In the genomic region with DNA sequence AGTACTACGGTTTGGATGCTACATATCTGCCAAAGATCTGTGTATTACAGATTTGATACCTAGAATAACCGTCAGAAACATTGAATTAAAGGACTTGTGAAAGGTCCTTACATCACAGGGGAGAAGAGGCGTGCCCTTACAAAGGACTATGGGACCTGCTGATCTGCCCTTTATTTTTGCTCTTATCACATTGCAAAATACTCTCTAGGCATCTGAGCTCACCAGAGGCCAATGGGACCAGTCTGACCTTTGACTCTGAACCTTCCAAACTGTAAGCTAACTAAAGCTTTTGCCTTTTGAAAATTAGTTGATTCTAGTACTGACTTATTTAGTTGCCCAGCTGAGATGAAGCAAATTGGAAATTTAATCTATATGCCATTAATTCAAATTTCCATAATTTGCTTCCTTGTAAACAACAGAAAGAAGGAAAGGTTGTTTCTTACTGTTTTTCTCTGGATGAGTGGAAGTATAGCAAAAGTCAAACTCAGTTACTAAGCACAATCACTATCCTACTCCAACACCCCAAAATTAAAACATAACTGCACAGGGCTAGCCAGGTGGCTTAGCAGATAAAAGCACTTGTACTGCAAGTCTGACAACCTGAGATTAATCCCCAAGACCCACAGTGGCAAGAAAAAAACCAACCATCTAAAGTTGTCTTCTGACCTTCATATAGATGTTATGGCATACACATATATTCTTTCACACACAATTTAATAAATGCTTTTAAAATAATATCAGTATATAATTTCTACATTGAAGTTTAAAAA, we compare ENCODE assay signal across 25 mouse cellular contexts. TPM values are rescaled to one million over a fixed set of nuclear protein-coding genes. Genes with fewer than 3 reads are reported as not detected.
DNase-seq lines count a peak whose midpoint lies in the region; ATAC-seq and TF ChIP-seq lines count a peak whose summit lies in the region.
"Had no signal": no experiment of that assay in that cellular context is flagged by ENCODE, and none has a peak within 500 bp of the region (broad histone marks: within the 10 kb centered on the region; RNA-seq: fewer than 3 reads in every experiment).

No protein-coding gene starts in this region.

- no peaks in the 10 kb centered on the region for H3K27me3 ChIP-seq in intestine, embryonic 15.5 days (replicated peaks)
- no peaks in the 10 kb centered on the region for H3K27me3 ChIP-seq in intestine, postnatal 0 days (replicated peaks; ENCODE audit: control insufficient read depth, insufficient read depth, low read length)
- H3K27me3 ChIP-seq in intestine, embryonic 16.5 days (replicated peaks; ENCODE audit: control insufficient read depth, insufficient read depth, low read length): no peaks in the 10 kb centered on the region
- no peaks in the 10 kb centered on the region for H3K27me3 ChIP-seq in liver, embryonic 14.5 days (ENCODE audit: control insufficient read depth, insufficient read depth, low read length)
- H3K27me3 ChIP-seq in stomach, embryonic 15.5 days (replicated peaks): no peaks in the 10 kb centered on the region
- H3K27me3 ChIP-seq: kidney, embryonic 15.5 days; limb, embryonic 15.5 days; midbrain, embryonic 15.5 days; neural tube, embryonic 12.5 days had no signal

- DNase-seq in liver, embryonic 14.5 days (ENCODE audit: low read depth in 3 of 3, low spot score in 3 of 3): peak; percentile 88 to 91 (median 91)
- DNase-seq in left cerebral cortex, adult 8-10 months (ENCODE audit: low spot score in 2 of 2): no peak
- DNase-seq in gastrocnemius, adult 18-20 months (ENCODE audit: low spot score): no peak
- DNase-seq in layer of hippocampus, adult 11-12 months (ENCODE audit: low spot score): no peak
- DNase-seq: adrenal gland, postnatal 25 days; forebrain, postnatal 0 days; gastrocnemius, postnatal 25 days; heart, adult 2 months; kidney, adult 11 months; kidney, postnatal 36 days; left cerebral cortex, postnatal 4 days; lung, postnatal 10 days; right cerebral cortex, postnatal 14 days; thymus, postnatal 14 days had no signal

- peak; percentile 98 for TF ChIP-seq EP300 in liver, embryonic 14.5 days (IDR thresholded peaks at IDR 0.05; ENCODE audit: low read depth)

- no peaks in the 10 kb centered on the region for H3K9me3 ChIP-seq in intestine, embryonic 15.5 days
- no peaks in the 10 kb centered on the region for H3K9me3 ChIP-seq in intestine, postnatal 0 days (ENCODE audit: control insufficient read depth)
- H3K9me3 ChIP-seq in intestine, embryonic 16.5 days (ENCODE audit: control insufficient read depth, low read length): no peaks in the 10 kb centered on the region
- no peaks in the 10 kb centered on the region for H3K9me3 ChIP-seq in liver, embryonic 14.5 days (ENCODE audit: control insufficient read depth, low read length)
- H3K9me3 ChIP-seq in stomach, embryonic 15.5 days: no peaks in the 10 kb centered on the region
- H3K9me3 ChIP-seq: forebrain, embryonic 10.5 days; kidney, embryonic 15.5 days; limb, embryonic 15.5 days; midbrain, embryonic 15.5 days; neural tube, embryonic 12.5 days had no signal

- H3K36me3 ChIP-seq in intestine, embryonic 15.5 days: no peaks in the 10 kb centered on the region
- H3K36me3 ChIP-seq in intestine, postnatal 0 days (ENCODE audit: control insufficient read depth, insufficient read depth): no peaks in the 10 kb centered on the region
- no peaks in the 10 kb centered on the region for H3K36me3 ChIP-seq in intestine, embryonic 16.5 days (ENCODE audit: control insufficient read depth, insufficient read depth, low read length)
- H3K36me3 ChIP-seq in liver, embryonic 14.5 days (replicated peaks; ENCODE audit: control insufficient read depth, insufficient read depth, low read depth): no peaks in the 10 kb centered on the region; the same call in 1 of the 2 replicates
- H3K36me3 ChIP-seq in stomach, embryonic 15.5 days: no peaks in the 10 kb centered on the region
- H3K36me3 ChIP-seq: forebrain, embryonic 10.5 days; kidney, embryonic 15.5 days; limb, embryonic 15.5 days; midbrain, embryonic 15.5 days; neural tube, embryonic 12.5 days had no signal

- no peak overlapping the region for H3K9ac ChIP-seq in intestine, embryonic 15.5 days
- H3K9ac ChIP-seq in intestine, postnatal 0 days (ENCODE audit: low read depth, low read length): no peak overlapping the region
- H3K9ac ChIP-seq in intestine, embryonic 16.5 days (ENCODE audit: low read depth, low read length): no peak overlapping the region
- H3K9ac ChIP-seq in liver, embryonic 14.5 days (replicated peaks): peak overlapping the region; percentile 57
- H3K9ac ChIP-seq in stomach, embryonic 15.5 days: no peak overlapping the region
- H3K9ac ChIP-seq: forebrain, postnatal 0 days; kidney, embryonic 15.5 days; limb, embryonic 15.5 days; midbrain, embryonic 15.5 days; neural tube, embryonic 12.5 days had no signal

- WGBS in intestine, embryonic 15.5 days: 80% methylated on average over 3 of the region's 3 CpGs
- 79% methylated on average over 3 of the region's 3 CpGs for WGBS in intestine, postnatal 0 days
- 83% methylated on average over 3 of the region's 3 CpGs for WGBS in intestine, embryonic 16.5 days
- WGBS in liver, embryonic 14.5 days (ENCODE audit: insufficient replicate concordance): 40% methylated on average over 3 of the region's 3 CpGs
- 81% methylated on average over 3 of the region's 3 CpGs for WGBS in stomach, embryonic 15.5 days

- no peak overlapping the region for H3K4me2 ChIP-seq in intestine, embryonic 15.5 days (replicated peaks)
- H3K4me2 ChIP-seq in intestine, postnatal 0 days (replicated peaks; ENCODE audit: low read depth): no peak overlapping the region
- H3K4me2 ChIP-seq in intestine, embryonic 16.5 days (ENCODE audit: low read depth, low read length): no peak overlapping the region
- H3K4me2 ChIP-seq in liver, embryonic 14.5 days (ENCODE audit: low read depth): peak overlapping the region; percentile 65
- no peak overlapping the region for H3K4me2 ChIP-seq in stomach, embryonic 15.5 days
- H3K4me2 ChIP-seq: kidney, embryonic 15.5 days; limb, embryonic 15.5 days; midbrain, embryonic 15.5 days; neural tube, embryonic 12.5 days had no signal

- TF ChIP-seq CTCF in intestine, postnatal 0 days (IDR thresholded peaks at IDR 0.05; ENCODE audit: low read depth): no peak
- TF ChIP-seq CTCF in liver, embryonic 14.5 days (IDR thresholded peaks at IDR 0.05; ENCODE audit: low read depth): no peak

- no peak overlapping the region for H3K4me3 ChIP-seq in intestine, embryonic 15.5 days (replicated peaks)
- H3K4me3 ChIP-seq in intestine, postnatal 0 days (ENCODE audit: low read depth, low read length): no peak overlapping the region
- H3K4me3 ChIP-seq in intestine, embryonic 16.5 days (ENCODE audit: low read length): no peak overlapping the region
- H3K4me3 ChIP-seq in liver, embryonic 14.5 days (ENCODE audit: insufficient read depth in 1 of 2, low read depth in 2 of 2, low read length in 2 of 2): peak overlapping the region in 1 of 2 experiments; percentile 15; a peak in 2 of 4 replicates
- no peak overlapping the region for H3K4me3 ChIP-seq in stomach, embryonic 15.5 days (replicated peaks)
- H3K4me3 ChIP-seq: forebrain, embryonic 10.5 days; heart, adult 2 months; kidney, embryonic 15.5 days; limb, embryonic 15.5 days; midbrain, embryonic 15.5 days; neural tube, embryonic 12.5 days had no signal

- peak; percentile 65; the same call in 1 of the 2 replicates for ATAC-seq in intestine, embryonic 15.5 days
- no peak for ATAC-seq in intestine, postnatal 0 days
- peak; percentile 56; the same call in 1 of the 2 replicates for ATAC-seq in intestine, embryonic 16.5 days
- ATAC-seq in liver, embryonic 14.5 days (ENCODE audit: insufficient read depth): peak; percentile 95
- peak; percentile 95; the same call in 1 of the 2 replicates for ATAC-seq in stomach, embryonic 15.5 days (ENCODE audit: insufficient read depth, low FRiP score, low read depth)
- ATAC-seq: forebrain, postnatal 0 days; hindbrain, embryonic 16.5 days; midbrain, embryonic 15.5 days had no signal

- no peaks in the 10 kb centered on the region for H3K4me1 ChIP-seq in intestine, embryonic 15.5 days (replicated peaks)
- H3K4me1 ChIP-seq in intestine, postnatal 0 days (replicated peaks; ENCODE audit: control insufficient read depth, insufficient read depth, low read length): no peaks in the 10 kb centered on the region
- no peaks in the 10 kb centered on the region; the same call in 1 of the 2 replicates for H3K4me1 ChIP-seq in intestine, embryonic 16.5 days (ENCODE audit: control insufficient read depth, insufficient read depth, low read length)
- peaks cover 40 to 46% of the 10 kb centered on the region in 2 experiments for H3K4me1 ChIP-seq in liver, embryonic 14.5 days (replicated peaks; ENCODE audit: control insufficient read depth in 2 of 2, insufficient read depth in 2 of 2, low read length in 1 of 2)
- H3K4me1 ChIP-seq in stomach, embryonic 15.5 days: no peaks in the 10 kb centered on the region
- H3K4me1 ChIP-seq: forebrain, embryonic 10.5 days; kidney, embryonic 15.5 days; limb, embryonic 15.5 days; midbrain, embryonic 15.5 days; neural tube, embryonic 12.5 days had no signal

- H3K27ac ChIP-seq in intestine, embryonic 15.5 days: no peak overlapping the region
- H3K27ac ChIP-seq in intestine, postnatal 0 days (ENCODE audit: low read depth, low read length): no peak overlapping the region
- no peak overlapping the region for H3K27ac ChIP-seq in intestine, embryonic 16.5 days (ENCODE audit: low read length)
- peak overlapping the region; percentile 95 for H3K27ac ChIP-seq in liver, embryonic 14.5 days
- H3K27ac ChIP-seq in stomach, embryonic 15.5 days: no peak overlapping the region
- H3K27ac ChIP-seq: forebrain, embryonic 10.5 days; heart, adult 2 months; kidney, embryonic 15.5 days; limb, embryonic 15.5 days; midbrain, embryonic 15.5 days; neural tube, embryonic 12.5 days had no signal

RNA-seq across cellular contexts. Expression of gene Syt14, which starts 24.4 kb away (rescaled TPM):
- polyA plus RNA-seq in intestine, embryonic 15.5 days (2015; fragmentation: Nextera tagmentation; extraction: Ambion mirVana): 1.9 and 2.3 TPM in 2 replicates
- 0.73 and 0.75 TPM in 2 replicates for polyA plus RNA-seq in intestine, postnatal 0 days (2015; fragmentation: Nextera tagmentation; extraction: Ambion mirVana)
- polyA plus RNA-seq in intestine, embryonic 16.5 days (2015; fragmentation: Nextera tagmentation; extraction: Ambion mirVana): 1.3 and 1.4 TPM in 2 replicates
- polyA plus RNA-seq in liver, embryonic 14.5 days (2012; rRNA removed): 3.5 and 4.8 TPM in 2 replicates
- polyA plus RNA-seq in liver, embryonic 14.5 days (2014; fragmentation: Nextera tagmentation; extraction: Ambion mirVana): 4.7 and 5.2 TPM in 2 replicates
- polyA plus RNA-seq in stomach, embryonic 15.5 days (2015; fragmentation: Nextera tagmentation; extraction: Ambion mirVana): 1.7 and 1.9 TPM in 2 replicates
- 10 to 100 TPM; 23.4 to 27.9 (median 25.8) TPM for total RNA-seq in left cerebral cortex, adult 8-10 months (2022)
- under 1 TPM; 0.16 to 0.24 TPM for total RNA-seq in gastrocnemius, adult 18-20 months (2021)
- total RNA-seq: megakaryocyte, adult 5-6 weeks had no signal

Comparison
In these comparisons a context has a peak if more than half of its experiments do, and no peak if none do; other contexts are left out.
1. DNase-seq: peak in liver, embryonic 14.5 days (3 of 3); none in left cerebral cortex, adult 8-10 months (0 of 2), gastrocnemius, adult 18-20 months (single experiment) and layer of hippocampus, adult 11-12 months (single experiment).